Mouse (Mus musculus) common myeloid progenitor, adult 5-6 weeks (primary cell): ENCODE data around the gene Rab43. TPM values are rescaled to one million over a fixed set of nuclear protein-coding genes. Genes with fewer than 3 reads are reported as not detected.

Experiments
- ATAC-seq: replicated peaks from 2 replicates; pipeline ENCODE4 v1.8.0; 2016; ENCODE audit warnings: low read depth, mild to moderate bottlenecking, moderate TSS enrichment, inconsistent platforms; ENCODE audit not compliant: poor library complexity, severe bottlenecking
- total RNA-seq: library from RNA; stranded (forward); fragments of 200-1000, 187-1606 nt; gene quantifications from 2 replicates; pipeline ENCODE4 v1.2.3, GENCODE M21; 2017

Gene Rab43
- total RNA-seq = 7.1 and 10.1 TPM in 2 replicates

GRCm38 (mm10) chr6:87811675-87812338 lies at the start of gene Rab43:
Gene Rab43 (minus strand): TSS chr6:87812164.
- ATAC-seq = peak; percentile 74

GRCm38 (mm10) chr6:87857071-87857470 lies 45.1 kb upstream of the Rab43 start:
- no peak for ATAC-seq

GRCm38 (mm10) chr6:87853446-87853845 lies 41.5 kb upstream of the Rab43 start:
- no peak for ATAC-seq

- no peak for ATAC-seq
These were observed 39.9 kb upstream of the Rab43 start for GRCm38 (mm10) chr6:87851871-87852270.

- ATAC-seq = peak; percentile 93
These were observed 39.1 kb upstream of the Rab43 start, which contains the start of gene Cnbp for GRCm38 (mm10) chr6:87850900-87851614. Gene Cnbp (minus strand): TSS chr6:87851106.

GRCm38 (mm10) chr6:87850155-87850899 lies 38.4 kb upstream of the Rab43 start:
- ATAC-seq = no peak

GRCm38 (mm10) chr6:87849780-87850154 lies 37.8 kb upstream of the Rab43 start:
- ATAC-seq = 0 out of 2 replicates have a peak, but pooled peaks have one; percentile 26

GRCm38 (mm10) chr6:87846813-87847212 lies 34.8 kb upstream of the Rab43 start:
- ATAC-seq = no peak

GRCm38 (mm10) chr6:87845031-87845695 lies 33.2 kb upstream of the Rab43 start:
- no peak for ATAC-seq

GRCm38 (mm10) chr6:87842254-87842653 lies 30.3 kb upstream of the Rab43 start:
- ATAC-seq = no peak

GRCm38 (mm10) chr6:87841635-87842034 lies 29.7 kb upstream of the Rab43 start:
- ATAC-seq = no peak

- ATAC-seq = no peak
These were observed 27.9 kb upstream of the Rab43 start for GRCm38 (mm10) chr6:87839797-87840341.

- ATAC-seq = peak; percentile 97
These were observed 26.7 kb upstream of the Rab43 start, which contains the start of gene Isy1 for GRCm38 (mm10) chr6:87838551-87839197. Gene Isy1 (minus strand): TSS chr6:87838798.

- ATAC-seq = no peak
These were observed 23.7 kb upstream of the Rab43 start, which contains the start of gene Gm45140 for GRCm38 (mm10) chr6:87835695-87836094. Gene Gm45140 (minus strand): TSS chr6:87835795.

- no peak for ATAC-seq
These were observed 8.4 kb upstream of the Rab43 start for GRCm38 (mm10) chr6:87820366-87820765.

- no peak for ATAC-seq
These were observed 2.5 kb upstream of the Rab43 start for GRCm38 (mm10) chr6:87814486-87814885.

- no peak for ATAC-seq
These were observed 692 bp upstream of the Rab43 start for GRCm38 (mm10) chr6:87812656-87813055.

GRCm38 (mm10) chr6:87810713-87811669 lies 973 bp downstream of the Rab43 start:
- ATAC-seq = peak; percentile 34
